Mouse (Mus musculus): Measurements from ENCODE around the gene B3gnt3. TPM values are rescaled to one million over a fixed set of nuclear protein-coding genes. Genes with fewer than 3 reads are reported as not detected.

Gene B3gnt3
- total RNA-seq, 2 experiments from 2014 or later = 1.7 to 2.4 TPM

DNA sequence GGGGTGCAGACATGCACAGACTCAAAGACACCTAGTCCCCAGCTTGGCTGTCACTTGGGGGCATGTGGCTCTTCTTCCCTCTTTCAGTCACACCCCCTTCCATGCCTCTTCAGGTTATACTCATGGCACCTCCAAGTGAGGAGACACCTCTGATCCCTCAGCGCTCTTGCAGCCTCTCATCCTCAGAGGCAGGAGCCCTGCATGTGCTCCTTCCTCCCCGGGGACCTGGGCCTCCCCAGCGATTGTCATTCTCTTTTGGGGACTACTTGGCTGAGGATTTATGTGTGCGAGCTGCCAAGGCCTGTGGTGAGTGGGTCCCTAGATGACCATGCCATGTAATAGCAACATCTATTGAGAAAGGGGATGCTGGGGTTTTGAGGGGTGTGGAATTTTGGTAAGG, 23.4 kb downstream of the B3gnt3 start:
- DNase-seq (ENCODE audit: low spot score) = no peak

GRCm38 (mm10) chr8:71677555-71677954, 24.0 kb downstream of the B3gnt3 start:
- no peak for DNase-seq (ENCODE audit: low spot score)

- DNase-seq (ENCODE audit: low spot score) = no peak
These were observed 24.8 kb downstream of the B3gnt3 start for GRCm38 (mm10) chr8:71676803-71677202.

DNA sequence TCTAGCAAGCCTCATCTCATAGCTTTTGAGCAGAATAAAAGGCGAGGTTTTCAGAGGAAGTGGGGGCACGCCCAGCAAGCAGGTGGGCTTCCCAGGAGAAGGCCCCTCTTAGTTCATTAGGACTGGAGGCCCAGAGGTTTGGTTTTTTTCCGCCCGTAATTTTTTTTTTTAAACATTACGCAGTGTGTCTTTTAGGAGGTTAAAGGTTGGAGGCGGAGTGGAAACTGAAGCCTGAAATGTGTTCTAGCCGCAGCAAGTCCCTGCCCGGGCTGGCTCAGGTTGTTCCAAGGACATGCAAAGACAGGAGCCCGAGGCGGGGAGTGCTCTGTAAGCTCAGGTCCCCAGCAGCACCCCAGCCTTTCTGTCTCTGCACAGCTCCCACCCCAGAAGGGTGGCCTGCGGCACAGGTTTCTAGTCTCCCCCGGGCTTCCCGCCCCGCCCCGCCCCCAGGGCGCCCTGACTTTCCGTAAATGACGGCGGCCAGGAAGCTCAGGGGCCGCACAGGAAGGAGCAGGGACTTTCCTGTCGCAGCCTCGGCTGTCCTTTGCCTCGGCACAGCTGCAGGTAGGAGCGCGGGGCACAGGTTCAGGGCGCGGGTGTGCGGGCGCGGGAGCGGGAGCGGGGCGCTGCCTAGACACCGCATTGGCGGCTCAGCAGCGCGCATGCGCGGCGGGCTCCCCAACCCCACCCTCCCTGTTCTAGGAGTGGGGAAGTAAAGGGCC, 25.4 kb downstream of the B3gnt3 start, which contains the start of gene Jak3:
Gene Jak3, plus strand, starts transcription at position 277 of the 722 bp plus-strand sequence.
- peak; percentile 29 for DNase-seq (ENCODE audit: low spot score)

- no peak for DNase-seq (ENCODE audit: low spot score)
These were observed 26.1 kb downstream of the B3gnt3 start for GRCm38 (mm10) chr8:71675456-71676019.

GRCm38 (mm10) chr8:71674071-71674470, 27.5 kb downstream of the B3gnt3 start:
- DNase-seq (ENCODE audit: low spot score) = no peak

GRCm38 (mm10) chr8:71672168-71672735, 29.3 kb downstream of the B3gnt3 start:
- DNase-seq (ENCODE audit: low spot score) = no peak

- peak; percentile 86 for DNase-seq (ENCODE audit: low spot score)
These were observed 30.0 kb downstream of the B3gnt3 start, which contains the start of gene Unc13a for GRCm38 (mm10) chr8:71671549-71671965. TSS of gene Unc13a (minus strand) at chr8:71671757.

DNA sequence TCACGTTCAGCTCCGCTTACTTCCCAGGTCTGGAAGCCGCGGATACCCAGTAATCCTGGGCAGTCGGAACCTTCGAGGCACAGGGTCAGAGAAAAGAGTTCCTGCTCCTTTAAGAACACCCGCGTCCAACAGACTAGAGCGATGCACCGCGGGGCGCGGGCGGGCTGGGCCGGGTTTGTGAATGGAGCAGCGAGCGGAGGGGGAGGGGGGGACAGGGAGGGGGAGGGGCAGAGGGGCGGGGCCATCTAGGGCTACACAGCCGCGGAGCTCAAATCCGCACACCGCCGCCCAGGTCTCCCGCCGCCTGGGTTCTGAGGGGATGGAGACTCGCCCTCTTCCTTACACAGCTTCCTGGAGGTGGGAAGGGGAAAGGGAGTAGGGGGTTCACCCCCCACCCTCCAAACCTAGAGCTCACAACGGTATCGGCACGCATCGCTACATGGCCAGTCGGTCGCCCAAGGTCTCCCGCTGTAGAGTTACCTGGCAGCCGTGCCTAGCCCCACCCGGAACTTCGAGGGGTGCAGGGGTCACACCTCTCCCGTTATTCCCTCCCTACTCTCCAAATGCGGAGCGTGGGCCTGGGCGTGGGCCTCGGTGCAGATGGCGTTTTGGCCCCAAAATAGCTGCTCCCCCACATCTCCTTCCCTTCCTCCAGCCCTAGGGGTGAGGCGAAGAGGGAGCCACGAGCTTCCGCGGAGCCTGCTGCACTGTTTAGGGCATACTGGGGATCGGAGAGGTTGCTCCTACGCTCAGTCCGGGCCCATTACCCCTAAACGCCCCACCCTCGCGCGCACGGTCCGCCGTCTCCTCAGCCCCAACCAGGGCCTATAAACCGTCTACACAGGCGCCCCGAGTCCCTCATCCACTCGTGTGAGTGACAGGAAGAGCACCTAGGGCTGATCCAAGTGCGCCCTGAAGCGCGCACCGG, 30.7 kb downstream of the B3gnt3 start:
- DNase-seq (ENCODE audit: low spot score) = no peak

GRCm38 (mm10) chr8:71670198-71670597, 31.4 kb downstream of the B3gnt3 start:
- DNase-seq (ENCODE audit: low spot score) = no peak

DNA sequence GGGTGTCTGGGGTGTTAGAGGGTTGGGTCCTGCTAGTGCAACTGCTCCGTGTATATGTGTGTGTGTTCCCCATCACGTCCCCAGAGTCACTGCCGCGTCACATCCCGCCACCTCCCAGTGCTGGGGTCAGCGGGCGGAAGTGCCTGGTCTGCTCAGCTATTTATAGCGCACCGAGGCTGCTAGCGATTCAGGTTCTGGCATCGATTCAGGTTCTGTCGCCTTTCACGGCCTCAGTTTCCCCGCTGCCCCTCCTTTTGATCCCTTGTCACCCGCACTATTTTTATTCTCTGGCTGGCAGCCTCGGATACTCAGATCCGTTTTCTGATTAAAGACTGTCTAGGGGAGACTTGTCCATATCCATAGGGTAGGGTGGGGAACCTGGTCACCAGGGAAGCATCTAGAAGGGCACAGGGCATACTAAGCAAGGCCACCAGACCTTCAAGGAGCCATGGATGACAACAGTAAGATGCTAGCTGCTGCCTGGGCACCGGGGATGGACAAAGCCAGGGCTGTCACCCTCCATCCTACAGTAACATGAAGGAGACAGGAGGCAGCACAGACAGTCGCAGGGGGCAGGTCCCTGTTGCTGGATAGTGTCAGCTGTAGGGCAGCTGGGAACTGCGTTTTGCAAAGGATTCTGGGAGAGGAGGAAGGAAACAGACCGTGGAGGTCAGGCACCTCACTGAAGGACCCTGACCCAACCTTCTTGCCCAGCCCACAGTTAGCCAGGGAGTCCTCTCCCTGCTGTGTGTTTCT, 33.2 kb downstream of the B3gnt3 start:
- DNase-seq (ENCODE audit: low spot score) = no peak

DNA sequence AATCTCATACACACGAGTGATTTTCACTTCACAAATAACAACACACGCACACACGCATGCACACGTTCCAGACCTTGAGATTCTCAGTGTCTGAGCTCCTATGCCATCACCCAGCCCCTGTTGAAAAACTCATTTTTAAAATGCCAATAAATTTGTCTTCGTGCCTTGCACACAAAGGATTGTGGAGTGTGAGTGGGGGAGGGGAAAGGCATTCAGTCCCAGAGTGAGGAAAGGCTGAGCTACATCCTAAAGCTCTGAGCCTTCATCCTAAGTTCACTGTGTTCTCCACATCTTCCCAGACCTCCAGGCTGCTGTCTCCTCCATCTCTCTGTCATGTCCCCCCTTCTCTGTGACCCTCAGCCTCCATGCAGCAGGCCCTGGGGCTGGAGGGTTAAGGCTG, 34.3 kb downstream of the B3gnt3 start:
- DNase-seq (ENCODE audit: low spot score) = no peak

DNA sequence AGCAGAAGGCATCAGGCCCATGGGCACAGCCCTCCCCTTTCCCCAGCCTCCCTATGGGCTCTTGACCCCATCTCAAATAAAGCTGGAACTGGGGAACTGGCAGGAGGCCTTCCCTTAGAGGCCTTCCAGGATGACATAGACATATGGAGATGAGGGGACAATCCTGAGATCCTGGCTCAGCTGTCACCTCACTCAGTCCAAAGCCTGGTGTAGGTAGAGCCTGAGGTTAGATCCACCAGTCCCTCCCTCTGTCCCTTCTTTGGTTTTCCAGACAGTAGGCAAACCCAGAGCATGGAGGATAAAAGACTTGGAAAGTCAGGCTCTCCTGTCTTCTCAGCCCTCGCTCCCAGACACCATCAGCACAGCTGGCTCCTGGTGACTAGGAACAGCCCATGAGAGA, 34.7 kb downstream of the B3gnt3 start:
- no peak for DNase-seq (ENCODE audit: low spot score)

DNA sequence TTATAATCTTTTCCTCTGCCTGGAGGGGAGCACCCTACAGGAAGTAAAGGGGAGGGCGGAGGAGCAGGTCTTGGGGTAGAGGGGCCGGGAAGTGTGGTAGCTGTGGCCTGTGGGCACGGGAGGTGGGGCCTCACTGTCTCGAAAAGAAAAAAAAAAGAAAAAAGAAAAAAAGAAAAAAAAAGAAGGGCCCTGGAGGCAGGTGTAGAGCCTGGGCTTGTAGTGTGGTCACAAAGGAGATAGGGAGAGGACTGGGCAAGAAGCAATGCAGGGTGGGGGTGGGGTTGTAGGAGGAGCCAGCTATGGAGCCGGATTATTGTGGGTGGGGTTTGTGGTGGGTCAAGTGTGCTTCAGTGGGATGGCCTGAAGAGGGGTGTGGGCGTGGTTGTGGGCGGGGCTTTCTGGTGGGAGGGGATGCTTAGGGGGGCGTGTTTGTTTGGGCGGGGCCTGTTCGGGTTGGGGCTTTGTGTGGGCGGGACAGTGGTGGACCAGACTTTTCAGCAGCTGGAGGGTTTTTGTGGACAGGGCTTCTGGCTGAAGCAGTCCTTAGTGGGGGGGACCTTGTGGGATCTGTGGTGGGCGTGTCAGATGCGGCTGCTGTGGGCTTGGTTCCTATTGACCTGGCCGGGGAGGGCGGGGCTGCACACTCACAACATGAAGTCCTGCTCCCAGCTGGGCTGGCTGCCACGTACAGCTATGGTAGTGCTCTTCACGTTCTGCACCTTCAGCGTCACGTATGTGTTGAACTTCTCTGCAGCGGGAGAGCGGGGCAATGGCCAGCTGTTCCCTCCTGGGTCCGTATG, 36.1 kb downstream of the B3gnt3 start:
- no peak for DNase-seq (ENCODE audit: low spot score)

DNA sequence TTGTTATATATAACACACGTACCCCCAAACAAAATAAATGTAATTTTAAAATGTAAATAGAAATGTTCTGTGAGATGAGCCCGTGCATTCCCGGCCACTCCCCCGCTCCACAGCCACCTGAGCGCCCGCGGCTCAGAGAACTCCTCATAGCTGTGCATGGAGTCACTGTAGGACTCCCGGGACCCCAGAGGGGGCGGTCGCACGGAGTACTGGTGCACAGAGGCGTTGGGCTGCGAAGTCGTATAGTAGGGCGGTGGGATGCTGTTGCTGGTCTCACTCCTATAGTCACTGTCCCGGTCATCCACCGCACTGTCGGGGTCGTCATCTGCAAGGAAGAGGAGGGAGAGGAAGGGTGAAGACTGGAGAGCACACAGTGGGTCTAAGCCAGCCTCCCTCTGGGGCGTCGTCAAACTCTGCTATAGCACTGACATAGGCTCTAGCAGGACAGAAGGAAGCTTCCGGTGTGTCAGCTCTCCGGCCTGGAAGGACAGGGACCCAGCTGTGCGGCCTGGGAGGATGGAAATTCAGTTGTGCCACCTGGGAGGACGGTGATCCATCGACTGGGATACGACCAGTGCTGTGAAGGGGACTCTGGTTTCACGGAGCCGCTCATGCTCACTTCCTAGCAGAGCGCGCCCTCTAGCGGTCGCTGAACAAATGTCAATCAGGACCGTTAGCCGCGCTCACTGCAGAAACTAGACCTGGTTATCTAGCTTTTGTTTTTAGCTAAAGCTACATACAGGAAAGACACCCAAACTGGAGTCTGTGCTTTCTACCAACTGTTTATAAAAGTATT, 41.1 kb downstream of the B3gnt3 start:
- DNase-seq (ENCODE audit: low spot score) = peak; percentile 78

DNA sequence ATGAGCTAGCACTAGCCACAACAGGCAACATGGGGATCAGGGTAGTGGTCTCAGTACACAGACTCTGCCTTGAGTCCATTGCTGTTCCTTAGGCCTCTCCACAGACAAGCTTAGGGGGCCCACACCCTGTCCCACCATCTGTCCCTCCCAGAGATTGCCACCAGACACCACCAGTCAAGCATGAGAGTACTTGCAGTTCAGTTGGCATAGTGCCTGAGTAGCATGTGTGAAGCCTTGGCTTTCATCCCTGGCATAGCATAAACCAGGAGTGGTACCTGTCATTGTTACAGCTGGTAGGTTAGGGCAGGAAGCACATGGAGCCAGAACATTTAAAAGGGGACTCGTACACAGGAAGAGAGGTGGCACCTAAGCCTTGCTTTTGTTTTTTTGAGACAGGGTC, 41.8 kb downstream of the B3gnt3 start:
- DNase-seq (ENCODE audit: low spot score) = no peak

DNA sequence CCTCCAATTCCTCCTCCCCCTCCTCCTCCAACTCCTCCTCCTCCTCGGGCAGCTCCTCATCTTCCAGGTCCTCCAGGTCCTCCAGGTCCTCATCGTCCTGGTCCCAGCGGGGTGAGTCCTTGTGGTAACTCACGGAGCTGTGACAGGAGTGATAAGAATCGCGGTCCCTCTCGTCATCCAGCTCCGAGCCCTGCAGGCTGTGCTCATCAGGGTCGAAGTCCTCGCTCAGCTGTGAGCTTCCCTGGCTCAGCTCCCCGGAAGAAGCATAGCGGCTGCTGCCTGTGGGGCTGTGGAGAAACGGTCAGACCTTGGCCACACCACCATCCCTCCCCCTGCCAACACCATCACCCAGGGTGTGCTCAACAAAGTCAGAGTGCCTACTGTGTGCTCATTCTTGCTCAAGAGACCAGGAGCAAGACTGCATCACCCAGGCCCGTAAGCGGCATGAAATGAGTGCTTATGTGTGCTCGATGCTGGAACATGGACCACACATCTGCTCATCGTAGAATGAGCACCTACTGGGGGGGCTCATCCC, 43.0 kb downstream of the B3gnt3 start:
- no peak for DNase-seq (ENCODE audit: low spot score)

GRCm38 (mm10) chr8:71657816-71658215, 43.8 kb downstream of the B3gnt3 start:
- no peak for DNase-seq (ENCODE audit: low spot score)

DNA sequence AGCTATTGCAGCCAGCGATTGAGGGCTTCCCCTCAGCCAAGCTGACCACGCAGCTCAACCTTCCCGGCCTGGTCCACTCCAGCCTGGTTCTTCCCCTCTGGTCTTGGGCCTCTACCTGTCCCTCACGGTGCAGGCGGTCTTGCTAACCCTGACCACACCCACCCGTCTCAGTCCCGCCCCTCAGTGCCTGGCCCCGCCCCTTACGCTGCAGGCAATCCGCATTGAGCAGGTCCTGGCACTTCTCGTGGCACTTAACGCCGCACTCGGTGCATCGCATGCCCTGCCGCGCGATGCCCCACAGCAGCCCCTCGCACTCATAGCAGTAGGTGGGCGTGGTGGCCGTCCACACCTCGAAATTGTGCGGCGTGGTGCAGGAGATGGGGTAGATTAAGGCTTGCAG, 47.0 kb downstream of the B3gnt3 start:
- DNase-seq (ENCODE audit: low spot score) = no peak

Measured in gastrocnemius, adult 18-20 months (tissue).